Mouse (Mus musculus): ENCODE data around the gene Gabra6.

DNA sequence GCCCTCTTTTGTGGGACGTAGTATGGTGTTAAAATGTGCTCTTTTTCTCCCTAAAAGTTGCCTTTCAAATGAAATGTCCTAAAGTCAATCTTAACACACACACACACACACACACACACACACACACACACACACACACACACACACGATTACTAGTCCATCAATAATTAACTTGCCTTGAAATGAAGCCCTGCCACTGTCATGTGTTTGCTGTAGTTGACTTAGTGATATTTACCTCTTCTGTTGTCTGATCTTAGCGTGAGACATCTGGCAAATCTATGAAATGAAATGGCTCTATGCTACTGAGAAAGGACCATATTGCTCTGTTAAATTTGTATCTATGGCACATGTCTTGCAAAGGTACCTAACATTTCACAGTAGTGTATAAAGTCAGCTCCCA lies 61.9 kb downstream of the Gabra6 start:
- TF ChIP-seq CEBPB (IDR thresholded peaks at IDR 0.05; ENCODE audit: insufficient read depth, poor library complexity, severe bottlenecking) (no peak), POLR2A (IDR thresholded peaks at IDR 0.05; ENCODE audit: insufficient read length, low read depth) (no peak), MYOD1 (IDR thresholded peaks at IDR 0.05; ENCODE audit: control insufficient read depth in 1 of 3, insufficient read length in 2 of 3, low read depth in 2 of 3) (no peak), TCF3 (IDR thresholded peaks at IDR 0.05; ENCODE audit: insufficient read length, low read depth) (no peak), E2F4 (IDR thresholded peaks at IDR 0.05; ENCODE audit: insufficient read depth) (no peak), POLR2AphosphoS2 (IDR thresholded peaks at IDR 0.05; ENCODE audit: insufficient read length, low read depth) (no peak), USF1 (IDR thresholded peaks at IDR 0.05; ENCODE audit: low read depth) (no peak), SRF (IDR thresholded peaks at IDR 0.05; ENCODE audit: control insufficient read depth, insufficient read length, low read depth) (no peak), MAX (IDR thresholded peaks at IDR 0.05; ENCODE audit: low read depth) (no peak), TCF12 (IDR thresholded peaks at IDR 0.05; ENCODE audit: insufficient read depth, poor library complexity, severe bottlenecking) (no peak), REST (IDR thresholded peaks at IDR 0.05; ENCODE audit: insufficient read depth, insufficient read length) (no peak)
